Mouse (Mus musculus): ENCODE results near the gene Ttll9.

The Ttll9 gene

GRCm38 (mm10) chr2:152941776-152942175 lies 20.5 kb upstream of the Ttll9 start:
- in situ Hi-C loops (cut with MboI) = no loop called here

GRCm38 (mm10) chr2:152942898-152943515 lies 19.3 kb upstream of the Ttll9 start:
- in situ Hi-C loops (cut with MboI) = no loop called here

DNA sequence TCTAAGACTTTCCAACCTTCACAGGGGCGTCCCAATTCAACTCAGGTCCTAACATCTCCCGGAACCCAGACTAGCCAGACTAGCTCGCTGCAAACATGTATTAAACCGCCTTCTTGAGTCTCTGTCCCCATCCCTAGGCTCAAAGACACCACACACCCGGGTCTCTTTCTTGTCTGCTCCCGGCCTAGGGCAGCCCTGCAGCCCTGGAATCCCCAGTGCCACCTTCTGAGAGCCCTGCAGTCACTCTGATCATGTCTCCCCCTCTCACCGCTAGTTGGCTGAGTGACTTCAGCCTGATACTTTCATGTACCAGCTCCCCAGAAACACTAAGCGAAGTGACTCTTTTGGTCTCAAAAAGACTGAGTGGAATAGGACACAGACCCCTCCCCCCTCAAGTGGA lies 18.7 kb upstream of the Ttll9 start:
- in situ Hi-C loops (cut with MboI) = no loop called here

DNA sequence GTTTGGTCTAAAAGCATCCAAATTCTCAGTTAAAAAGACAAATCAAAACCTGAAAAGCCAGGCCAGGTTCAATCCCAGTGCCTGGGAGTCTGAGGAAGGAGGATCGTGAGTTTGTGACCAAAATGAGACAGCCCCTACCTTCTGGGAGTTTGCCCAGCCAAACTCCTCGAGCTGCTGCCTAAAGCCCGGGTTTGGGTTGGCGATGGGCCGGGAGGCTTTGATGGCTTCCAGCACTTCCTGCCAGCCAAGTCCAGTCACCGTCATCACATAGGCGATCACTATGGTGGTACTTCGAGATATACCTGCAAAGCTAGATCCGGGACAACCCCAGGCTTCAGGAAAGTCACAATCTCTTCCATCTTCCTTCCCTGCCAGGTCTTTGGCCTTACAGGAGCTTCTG lies 18.3 kb upstream of the Ttll9 start:
- in situ Hi-C loops (cut with MboI) = no loop called here

GRCm38 (mm10) chr2:152947098-152947497 lies 15.2 kb upstream of the Ttll9 start:
- in situ Hi-C loops (cut with MboI) = no loop called here

GRCm38 (mm10) chr2:152948438-152949020 lies 13.8 kb upstream of the Ttll9 start:
- in situ Hi-C loops (cut with MboI) = no loop called here

- in situ Hi-C loops (cut with MboI) = no loop called here
Observed at GRCm38 (mm10) chr2:152950358-152951064, 11.8 kb upstream of the Ttll9 start.

DNA sequence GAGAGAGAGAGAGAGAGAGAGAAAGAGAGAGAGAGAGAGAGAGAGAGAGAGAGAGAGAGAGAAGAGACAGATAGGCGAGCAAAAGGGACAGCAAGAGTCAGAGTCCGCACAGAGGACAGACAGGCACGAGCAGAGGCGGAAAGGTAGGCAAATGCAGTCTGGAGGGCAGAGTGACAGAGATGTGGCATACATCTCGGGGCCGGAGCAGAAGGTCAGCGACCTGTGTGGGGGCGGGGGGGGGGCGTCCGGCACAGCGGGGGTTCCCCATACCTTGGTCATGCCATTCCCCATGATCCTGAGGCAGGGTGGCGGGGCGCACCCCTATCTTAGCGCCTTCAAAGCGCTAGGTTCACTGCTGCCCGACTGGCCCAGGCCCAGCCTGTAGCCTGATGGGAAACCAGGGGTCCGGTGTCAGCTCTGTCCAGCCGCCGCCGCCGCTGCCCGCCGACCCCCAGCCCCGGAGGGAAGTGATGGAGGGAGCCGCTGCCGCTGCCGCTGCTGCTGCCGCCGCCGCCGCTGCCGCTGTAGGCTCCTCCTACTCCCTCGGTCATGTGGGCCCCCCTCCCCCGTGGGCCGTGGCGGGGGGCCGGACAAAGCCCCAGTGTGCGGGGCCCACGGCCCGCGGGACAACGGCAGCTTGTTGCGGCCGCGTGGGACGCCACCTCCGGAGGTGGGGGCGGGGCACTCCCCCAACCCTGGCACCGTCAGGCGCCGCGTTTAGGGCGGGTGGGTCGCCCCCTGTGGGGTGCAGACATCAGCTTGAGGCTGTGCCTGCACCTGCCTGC lies 11.0 kb upstream of the Ttll9 start, which contains the start of gene Dusp15:
TSS of gene Dusp15 (minus strand) at position 634 of the 785 bp plus-strand sequence.
- in situ Hi-C loops (cut with MboI) = no loop called here

DNA sequence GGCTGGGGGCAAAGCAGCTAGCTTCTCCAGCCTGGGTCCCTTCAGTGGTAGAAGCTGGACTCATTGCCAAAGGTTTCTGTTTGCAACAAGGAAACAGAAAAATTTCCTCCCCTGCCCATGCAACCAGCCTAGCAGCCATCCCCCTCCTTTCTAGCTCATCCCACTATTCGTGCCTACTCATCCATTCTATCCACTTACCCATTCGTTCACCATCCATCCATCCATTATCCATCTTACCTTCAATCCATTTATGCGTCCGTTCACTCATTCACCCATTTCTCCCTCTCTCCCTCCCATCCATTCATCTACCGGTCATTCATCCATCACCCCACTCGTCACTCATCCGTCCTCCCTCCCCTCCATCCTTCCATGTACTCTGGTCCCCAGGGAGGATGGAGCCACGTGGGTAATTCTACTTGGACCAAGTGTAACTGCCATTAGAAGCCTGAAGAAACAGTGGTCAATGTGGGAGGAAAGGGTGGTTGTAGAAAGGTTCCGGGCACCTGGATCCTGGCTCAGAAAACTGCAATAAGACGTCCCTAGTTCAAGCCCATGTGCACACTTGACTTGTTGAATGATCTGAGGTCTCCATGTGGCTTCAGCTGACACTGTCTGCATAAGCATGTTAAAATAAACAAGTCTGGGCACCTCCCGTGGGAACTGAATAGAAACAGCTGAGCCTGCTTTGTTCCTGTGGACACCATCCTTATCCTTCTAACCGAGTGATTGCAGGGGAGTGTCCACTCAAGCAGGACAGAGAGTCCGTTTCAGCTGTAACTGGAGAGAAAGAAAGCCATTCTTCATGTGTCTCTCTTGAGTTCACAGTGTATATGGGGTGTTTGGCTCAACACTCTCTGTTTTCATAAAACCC lies 10.2 kb upstream of the Ttll9 start:
- in situ Hi-C loops (cut with MboI) = no loop called here

- in situ Hi-C loops (cut with MboI) = no loop called here
Observed at GRCm38 (mm10) chr2:152958116-152958515, 4.2 kb upstream of the Ttll9 start.

DNA sequence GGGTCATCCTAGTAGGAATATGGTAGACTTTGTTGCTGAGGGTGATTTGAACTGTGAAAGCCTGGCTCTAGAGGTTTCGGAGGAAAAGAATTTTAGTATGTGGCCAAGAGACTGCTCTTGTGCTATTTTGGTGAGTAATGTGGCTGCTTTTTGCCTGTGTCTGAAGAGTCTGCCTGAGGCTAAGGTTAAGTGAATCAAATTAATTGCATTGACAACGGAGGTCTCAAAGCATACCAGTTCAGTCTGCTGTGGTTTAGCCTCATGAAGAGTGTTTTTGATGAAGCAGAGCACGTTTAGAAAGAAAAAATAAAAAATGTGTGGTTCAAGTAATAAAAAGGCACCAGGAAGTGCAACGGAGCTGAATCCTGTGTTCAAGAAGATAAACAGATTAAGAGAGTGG lies 3.3 kb downstream of the Ttll9 start:
- in situ Hi-C loops (cut with MboI) = no loop called here

GRCm38 (mm10) chr2:152976991-152977390 lies 14.7 kb downstream of the Ttll9 start:
- in situ Hi-C loops (cut with MboI) = no loop called here

DNA sequence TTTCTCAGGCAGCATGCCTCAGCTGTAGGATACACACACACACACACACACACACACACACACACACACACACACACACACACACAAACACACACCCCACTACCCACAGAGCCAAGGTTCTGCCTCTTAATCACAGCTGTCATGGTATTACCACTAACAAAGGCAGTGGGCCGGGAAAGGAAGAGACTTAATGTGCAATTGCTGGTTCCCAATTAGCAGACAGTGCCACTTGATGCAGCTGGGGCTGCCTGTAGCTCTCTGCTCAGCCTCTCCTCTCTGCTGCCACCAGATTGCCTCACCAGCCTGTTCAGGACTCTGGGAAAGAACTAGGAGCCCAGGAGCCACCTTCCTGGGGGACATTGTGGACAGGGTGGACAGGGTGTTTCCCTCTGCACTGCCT lies 23.3 kb downstream of the Ttll9 start:
- in situ Hi-C loops (cut with MboI) = no loop called here

DNA sequence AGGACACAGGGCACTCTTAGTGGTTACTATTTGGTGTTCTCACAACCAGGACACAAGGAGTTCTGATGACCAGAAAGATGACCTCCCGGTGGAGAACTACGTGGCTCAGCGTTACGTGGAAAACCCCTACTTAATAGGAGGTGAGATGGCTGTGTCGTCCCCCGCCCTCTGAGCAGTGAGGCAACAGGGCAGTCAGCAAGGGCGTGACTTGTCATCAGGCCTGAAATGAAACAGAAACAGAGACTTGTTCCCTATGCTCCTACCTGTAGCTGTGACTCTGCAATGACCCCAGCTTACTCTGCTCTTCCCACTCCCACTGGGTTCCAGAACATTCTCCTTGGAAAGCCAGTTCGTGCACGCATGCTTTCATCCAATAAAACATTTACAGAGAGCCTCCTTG lies 29.2 kb downstream of the Ttll9 start:
- in situ Hi-C loops (cut with MboI) = no loop called here

DNA sequence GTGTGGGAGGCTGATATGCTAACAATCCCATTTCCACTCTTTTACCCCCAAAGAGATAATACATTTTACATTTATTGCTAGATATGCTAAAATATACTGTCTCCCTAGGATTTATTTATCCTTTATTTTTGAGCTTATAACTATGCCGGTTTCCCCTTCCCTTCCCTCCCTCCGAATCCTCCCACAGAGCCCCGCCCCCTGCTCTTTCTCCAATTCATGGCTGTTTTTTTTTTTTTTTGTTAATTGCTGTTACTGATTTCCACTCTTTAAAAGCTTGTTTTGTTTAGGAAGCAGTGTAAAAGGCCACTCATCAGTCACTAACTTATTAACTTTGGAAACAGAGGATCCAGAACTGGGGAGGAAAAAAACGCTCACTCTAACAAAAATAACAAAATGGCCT lies 34.8 kb downstream of the Ttll9 start:
- in situ Hi-C loops (cut with MboI) = no loop called here

GRCm38 (mm10) chr2:153002492-153003248 lies 40.4 kb downstream of the Ttll9 start:
- in situ Hi-C loops (cut with MboI) = no loop called here

DNA sequence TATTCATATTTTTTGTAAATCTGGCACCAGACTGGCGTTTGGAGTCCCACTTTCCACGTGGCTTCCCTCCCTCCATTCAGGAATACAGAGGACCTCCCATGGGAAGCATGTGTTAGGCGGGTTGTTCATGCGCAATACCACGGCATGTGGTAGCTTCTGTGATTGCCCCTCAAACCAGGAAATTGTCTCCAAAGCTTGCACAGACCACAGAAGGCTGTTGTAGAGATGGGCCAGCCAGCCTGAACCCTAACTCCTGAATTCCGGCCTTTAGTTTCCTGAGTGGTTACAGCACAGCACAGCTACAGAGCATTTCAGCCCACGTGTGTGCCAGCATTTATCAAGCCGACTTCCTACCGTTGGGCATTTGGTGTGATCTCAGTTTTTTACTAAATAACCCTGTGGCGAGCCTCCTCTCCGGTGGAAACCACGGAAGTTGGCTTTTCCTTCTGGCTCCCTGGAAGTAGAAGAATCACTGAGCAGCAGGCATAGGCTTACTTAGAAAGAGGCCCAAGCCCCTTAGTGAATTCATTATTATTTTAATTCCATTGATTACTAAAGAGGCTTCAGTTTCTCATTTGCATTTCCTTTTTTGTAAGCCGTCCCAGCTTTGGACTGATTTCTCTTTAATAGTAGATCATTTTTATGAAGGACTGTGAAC lies 41.5 kb downstream of the Ttll9 start:
- in situ Hi-C loops (cut with MboI) = no loop called here

- in situ Hi-C loops (cut with MboI) = no loop called here
Observed at GRCm38 (mm10) chr2:153005981-153006380, 43.7 kb downstream of the Ttll9 start.

GRCm38 (mm10) chr2:153009192-153009973 lies 47.1 kb downstream of the Ttll9 start:
- in situ Hi-C loops (cut with MboI) = no loop called here

Data from mature B cell (primary cell).